Mouse (Mus musculus) naive thymus-derived CD4-positive, alpha-beta T cell, adult 2 months (primary cell): ENCODE results near the gene Nectin4.
A peak's percentile ranks its signal among the peaks of the same experiment; 100 is the strongest.

Experiments
- DNase-seq: peaks from one replicate; pipeline ENCODE4 v3.0.0-alpha.2; 2011; ENCODE audit warnings: low read depth

Gene Nectin4

DNA sequence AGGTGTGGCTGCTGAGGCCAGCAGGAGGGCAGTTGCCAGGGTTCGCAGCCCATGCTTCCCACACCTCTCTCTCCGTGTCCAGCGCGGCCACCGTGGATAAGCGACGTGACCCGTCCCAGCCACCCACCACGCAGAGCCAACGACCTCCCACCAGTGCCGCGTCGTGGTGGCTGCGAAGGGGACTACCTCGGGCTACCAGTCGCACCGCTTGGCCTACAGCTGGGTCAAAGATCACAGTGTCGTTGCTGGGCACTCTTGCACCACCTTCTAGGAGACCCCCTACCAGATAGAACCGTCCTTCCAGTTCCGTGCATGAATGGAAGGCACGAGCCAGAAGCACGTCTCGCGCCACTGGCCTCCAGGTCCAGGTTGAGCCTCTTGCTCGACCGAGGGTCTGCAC is 9.6 kb upstream of the Nectin4 start:
- no peak for DNase-seq

DNA sequence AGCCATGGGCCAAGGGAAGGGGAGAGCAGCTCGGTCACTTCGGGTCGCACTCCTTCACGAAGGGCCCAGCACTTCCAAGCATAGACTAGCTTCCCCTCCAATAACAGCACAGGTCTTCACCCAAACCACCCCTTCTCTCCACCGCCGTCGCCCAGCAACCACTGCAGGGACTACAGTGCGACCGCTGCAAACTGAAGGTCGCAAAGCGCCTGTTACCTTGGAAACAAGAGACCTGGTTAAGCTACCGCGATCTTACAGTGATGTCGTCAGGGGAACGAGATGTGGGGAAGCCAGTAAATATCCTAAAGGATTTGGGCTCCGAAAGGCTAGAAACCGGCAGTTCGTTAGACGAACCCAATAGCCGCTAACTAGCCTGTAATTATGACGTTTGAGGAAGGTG is 9.2 kb upstream of the Nectin4 start, which contains the start of gene Klhdc9:
TSS of gene Klhdc9 (minus strand) at position 143 of the 400 bp plus-strand sequence.
- peak; percentile 91 for DNase-seq

DNA sequence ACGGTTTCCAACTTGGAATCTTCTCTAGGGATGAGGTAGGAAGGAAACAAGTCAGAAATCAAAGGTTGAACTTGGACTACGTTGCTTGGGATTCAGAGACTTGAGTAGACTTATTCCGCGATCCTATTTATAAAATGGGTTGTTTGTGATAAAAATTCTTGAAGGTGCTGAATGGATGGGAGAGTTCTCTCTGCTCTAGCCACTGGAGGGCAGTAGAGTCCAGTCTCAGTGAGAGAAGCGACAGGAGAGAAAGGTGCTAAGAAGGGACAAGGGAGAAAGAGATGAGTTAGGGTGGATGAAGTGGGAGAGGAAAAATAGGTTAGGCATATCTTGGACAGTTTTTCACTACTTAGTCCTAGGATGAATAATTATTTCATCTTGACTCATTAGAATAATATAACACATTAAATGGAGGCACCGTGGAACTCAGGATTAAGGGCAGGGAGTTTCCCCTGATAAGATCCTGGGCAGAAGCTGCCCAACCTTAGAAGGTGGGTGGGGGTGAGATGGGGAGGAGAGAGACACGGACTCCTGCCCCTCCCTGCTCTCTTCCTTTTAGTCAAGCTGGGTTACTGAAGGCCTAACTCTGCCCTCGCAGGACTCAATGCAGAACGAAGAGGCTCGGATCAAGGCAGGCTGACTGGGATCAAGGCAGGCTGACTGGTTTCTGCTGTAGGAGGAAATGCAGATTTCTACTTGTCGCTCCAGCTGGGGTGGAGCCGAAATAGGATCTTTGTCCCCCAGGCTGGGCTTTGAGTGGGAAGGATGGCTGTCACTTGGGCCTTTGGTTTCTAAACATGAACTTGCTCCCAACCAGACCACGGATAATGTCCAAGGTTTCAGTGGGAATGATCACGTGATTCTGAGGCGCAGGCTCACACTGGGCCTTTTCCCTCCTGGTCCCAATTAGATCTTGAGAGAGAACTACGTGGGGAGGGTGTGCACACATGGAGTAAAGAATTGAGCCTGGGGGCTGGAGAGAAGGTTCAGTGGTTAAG is 8.5 kb upstream of the Nectin4 start:
- DNase-seq: peak; percentile 91

DNA sequence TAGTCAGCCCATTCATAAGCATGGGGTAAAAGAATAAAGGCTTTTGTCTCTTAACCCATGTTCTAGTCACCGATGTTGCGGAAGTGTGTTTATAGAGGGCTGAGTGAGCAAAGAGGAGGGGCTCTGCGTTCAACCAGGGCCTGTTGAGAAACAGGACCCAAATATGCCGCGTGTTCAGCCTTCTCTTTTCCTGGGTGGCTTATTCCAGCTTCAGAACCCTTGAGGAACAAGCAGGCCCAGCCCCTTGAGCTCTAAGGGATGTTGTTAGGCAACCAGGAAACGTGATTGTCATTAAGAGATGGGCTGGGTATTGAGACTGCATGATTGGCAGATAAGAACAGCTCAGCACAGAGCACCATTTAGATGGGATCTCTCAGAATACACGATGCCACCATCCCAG is 4.0 kb upstream of the Nectin4 start:
- no peak for DNase-seq

DNA sequence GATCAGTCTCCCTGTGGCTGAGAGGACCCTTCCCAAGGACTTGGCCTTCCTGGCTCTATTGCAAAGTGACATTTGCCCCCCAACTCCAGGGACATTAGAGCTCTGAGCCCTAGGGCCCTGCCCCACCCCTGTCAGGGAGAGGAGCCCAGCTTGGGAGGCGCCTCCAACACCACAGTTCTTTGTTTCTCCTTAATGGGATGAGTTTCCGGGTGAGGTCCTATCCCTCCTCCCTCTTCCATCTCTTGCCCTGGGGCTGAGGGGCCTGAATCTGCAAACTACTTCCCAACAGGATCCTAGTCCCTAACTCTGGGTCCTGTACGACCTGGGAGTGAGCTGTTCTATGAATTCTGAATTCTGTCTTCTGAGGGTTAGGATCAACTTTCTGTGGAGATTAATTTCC is 3.0 kb downstream of the Nectin4 start:
- DNase-seq: no peak

DNA sequence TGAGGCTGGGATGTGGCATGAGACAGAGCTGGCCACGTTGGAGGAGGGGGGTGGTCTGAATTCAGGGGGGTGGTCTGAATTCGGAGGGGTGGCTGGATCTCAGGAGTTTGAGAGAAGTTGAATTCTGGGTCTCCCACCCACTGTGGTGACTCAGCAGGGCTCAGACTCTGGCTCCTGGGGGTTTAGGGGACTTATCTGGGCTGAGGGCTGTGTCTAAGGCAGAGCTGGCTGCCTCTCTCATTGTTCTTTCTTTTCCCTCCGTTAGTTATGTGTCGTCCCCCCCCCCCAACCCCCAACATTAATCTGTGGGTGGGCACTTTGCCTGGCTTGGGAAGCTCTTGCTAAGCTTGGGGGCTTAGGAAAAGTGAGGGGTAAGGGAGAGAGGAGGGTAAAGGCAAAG is 4.0 kb downstream of the Nectin4 start:
- no peak for DNase-seq

DNA sequence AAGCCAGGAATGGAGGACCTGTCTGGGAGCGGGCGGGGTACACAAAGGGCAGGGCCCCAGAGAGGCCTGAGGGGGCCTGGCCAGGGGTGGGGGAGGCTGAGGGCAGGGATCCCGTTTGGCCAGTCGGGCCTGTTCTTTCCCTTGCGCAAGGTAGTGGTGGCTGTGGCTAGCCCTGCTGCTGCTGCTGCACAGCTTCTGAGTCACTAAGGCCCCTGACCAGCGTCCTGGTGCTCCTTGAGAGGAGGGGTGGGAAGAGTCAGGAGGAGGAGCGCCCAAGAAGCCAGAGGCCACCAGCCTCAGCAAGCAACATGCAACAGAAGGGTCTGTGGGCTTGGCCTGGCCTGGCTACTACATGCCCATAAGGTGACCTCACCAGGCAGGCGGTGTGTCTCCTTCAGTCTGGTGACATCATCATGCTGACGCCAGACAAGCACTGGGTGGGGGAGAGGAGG is 5.8 kb downstream of the Nectin4 start:
- DNase-seq: no peak

DNA sequence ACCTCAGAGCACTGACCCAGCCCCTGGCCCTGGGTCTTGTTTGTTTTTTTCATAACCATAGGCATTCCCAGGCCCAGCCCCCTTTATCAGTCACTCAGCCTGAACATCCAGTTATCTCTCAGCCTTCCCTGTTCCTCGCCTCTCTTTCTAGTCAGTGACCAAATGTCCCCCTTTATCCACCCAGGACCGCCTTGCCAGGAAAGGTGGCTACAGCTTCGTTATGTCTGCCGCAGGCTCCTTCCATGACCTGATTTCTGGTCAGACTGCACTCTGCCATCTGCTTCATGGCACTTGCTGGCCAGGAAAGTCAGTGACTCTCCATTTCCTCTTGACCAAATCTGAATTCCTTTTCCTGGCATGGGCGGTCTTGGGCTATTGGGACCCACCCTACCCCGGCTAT is 8.4 kb downstream of the Nectin4 start:
- DNase-seq: no peak

DNA sequence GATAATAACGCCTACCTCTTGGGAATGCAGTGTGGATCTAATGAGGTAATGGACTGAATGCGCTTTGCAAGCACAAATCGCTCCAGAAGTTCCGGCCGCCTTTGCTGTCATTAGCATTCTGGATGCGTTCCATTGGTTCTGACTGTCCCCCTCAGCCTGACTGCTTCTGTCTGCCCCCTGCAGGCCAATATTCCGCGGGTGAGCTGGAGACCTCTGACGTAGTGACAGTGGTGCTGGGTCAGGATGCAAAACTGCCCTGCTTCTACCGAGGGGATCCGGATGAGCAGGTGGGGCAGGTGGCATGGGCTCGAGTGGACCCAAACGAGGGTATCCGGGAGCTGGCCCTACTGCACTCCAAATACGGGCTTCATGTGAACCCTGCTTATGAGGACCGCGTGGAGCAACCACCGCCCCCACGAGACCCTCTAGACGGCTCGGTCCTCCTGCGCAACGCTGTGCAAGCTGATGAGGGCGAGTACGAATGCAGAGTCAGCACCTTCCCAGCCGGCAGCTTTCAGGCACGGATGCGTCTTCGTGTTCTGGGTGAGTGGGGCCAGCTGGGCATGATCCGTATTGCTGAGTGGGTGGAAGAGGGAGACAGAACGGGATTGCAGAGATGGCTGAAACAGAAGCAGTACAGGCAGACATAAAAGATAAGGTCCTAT is 10.2 kb downstream of the Nectin4 start:
- peak; percentile 85 for DNase-seq

DNA sequence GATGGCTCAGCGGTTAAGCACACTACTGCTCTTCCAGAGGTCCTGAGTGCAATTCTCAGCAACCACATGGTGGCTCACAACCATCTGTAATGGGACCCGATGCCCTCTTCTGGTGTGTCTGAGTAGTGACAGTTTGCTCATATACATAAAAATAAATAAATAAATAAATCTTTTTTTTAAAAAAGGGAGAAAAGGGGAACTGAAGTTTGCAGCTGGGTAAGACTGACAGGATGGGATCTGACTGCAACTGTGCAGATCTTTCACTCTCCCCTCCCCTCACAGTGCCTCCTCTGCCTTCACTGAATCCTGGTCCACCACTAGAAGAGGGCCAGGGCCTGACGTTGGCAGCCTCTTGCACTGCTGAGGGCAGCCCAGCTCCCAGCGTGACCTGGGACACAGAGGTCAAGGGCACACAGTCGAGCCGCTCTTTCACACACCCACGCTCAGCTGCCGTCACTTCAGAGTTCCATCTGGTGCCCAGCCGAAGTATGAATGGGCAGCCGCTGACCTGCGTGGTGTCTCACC is 12.3 kb downstream of the Nectin4 start:
- DNase-seq: no peak

DNA sequence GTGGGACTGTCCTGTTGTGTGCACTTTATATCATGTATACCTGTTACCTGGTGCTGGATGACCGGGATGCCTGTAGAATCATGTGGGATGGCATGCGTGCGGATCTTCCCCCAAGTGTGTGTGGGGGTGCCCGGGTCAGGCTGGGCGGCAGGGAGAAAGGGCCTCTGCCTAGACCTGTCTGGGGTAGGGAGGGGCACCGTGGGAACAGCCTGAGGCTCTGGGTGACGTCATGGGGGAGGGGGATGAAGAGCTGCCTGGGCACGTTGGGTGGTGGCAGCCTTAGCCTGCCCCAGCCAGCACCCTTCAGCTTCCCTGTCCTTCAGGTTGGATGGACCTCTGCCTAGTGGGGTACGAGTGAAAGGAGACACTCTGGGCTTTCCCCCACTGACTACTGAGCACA is 14.5 kb downstream of the Nectin4 start:
- DNase-seq: no peak

DNA sequence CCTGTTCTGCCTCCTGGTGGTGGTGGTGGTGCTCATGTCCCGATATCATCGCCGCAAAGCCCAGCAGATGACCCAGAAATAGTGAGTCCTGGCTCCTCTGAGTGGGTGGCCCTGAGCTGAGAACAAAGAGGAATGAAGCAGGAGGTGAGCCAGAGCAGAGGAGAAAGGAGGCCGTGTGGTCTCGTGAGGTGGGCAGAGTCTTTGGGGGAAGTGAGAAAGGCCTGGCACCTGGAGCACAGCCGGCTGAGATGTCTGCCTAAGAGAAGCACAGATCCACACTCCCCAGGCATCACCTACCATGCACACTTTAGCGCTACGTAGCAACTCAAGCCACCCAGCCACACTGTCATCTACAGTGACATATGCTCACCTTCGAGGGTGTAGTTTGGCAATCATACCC is 15.3 kb downstream of the Nectin4 start:
- DNase-seq: no peak

DNA sequence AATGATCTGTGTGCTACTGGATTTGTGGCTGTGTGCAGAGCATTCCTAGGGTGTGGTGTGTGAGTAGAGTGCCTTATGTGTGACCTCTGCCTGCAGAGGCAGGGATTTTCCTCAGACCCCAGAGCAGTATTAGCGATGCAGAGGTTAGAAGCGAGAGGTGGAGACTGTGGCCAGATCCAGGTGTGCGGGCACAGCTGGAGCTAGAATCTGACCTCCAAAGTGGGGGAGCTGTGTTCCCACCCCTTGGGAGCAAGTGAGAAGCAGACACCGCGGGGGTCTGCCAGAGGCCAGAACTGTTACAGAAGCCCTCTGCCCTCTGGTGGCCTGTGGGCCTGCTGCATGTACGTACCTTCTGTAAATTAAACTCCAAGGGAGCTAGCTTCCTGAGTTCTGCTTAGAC is 17.2 kb downstream of the Nectin4 start:
- peak; percentile 68 for DNase-seq

DNA sequence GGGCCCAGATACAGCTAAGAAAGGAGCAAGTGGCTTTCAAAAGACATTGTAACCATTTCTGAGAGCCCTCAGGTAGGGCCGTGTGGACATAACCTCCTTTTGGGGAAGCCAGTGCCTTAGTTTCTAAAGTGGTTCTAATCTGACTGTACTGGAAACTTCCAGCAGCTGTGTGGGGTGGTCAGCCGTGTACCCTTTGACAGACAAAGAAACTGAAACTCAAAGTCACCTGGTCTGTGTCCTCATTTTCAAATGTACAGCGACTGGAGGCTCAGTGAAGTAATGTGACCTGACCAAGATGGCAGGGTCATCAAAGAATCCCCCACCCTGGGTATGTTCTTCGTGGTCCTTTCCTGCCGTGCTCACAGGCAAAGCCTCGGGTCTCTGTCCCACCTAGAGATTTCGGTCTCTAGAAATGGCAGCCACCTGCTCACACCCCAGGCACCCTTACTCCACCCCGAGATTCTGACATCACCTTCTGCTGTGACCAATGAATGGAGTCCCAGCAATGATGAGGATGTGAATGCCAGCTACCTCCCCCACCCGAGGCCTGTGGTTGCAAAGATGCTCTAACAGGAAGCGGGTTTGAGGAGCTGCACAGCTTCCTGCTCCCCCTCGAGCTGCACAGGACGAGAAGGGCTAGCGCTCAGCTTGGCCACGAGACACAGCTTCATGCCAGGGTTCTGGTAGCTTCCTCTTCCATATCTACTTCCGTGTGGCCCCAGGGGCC is 18.6 kb downstream of the Nectin4 start, which contains the start of gene Arhgap30:
TSS of gene Arhgap30 (plus strand) at position 579 of the 727 bp plus-strand sequence.
- peak; percentile 96 for DNase-seq

DNA sequence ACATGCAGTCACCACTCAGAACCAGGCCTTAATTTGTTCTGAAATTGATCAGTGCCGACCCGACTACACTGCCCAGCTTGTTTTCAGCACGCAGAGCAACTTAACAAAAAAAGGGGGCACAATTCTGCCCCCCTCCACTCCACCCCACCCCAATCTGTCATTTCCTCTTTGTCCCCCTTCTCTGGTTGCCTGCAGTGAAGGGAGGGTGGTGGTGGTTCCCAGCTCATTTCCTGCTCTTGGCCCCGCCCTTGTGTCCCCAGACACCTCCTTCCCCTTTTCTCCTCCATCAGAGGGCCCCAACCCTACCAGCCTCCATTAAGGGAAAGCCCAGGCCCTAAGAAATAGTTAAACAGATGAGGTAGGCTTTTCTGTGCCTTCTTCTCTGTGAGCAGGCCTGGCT is 20.2 kb downstream of the Nectin4 start:
- peak; percentile 87 for DNase-seq

DNA sequence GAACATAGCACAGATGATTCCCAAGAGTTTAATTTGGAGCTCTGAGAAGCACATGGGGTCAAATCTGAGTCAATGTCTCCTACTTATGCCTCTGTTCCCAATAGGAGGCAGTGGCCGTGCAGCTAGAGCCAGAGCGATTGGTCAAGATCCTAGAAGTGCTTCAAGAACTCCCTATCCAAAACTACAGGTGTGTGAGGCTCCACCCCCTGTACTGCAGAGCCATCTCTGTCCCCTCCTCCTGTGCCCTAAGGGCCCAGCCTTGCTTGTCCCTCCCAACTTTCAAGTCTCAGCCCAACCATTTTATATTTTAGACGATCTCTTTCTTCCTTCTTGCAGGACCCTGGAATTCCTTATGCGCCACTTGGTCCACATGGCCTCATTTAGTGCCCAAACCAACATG is 31.9 kb downstream of the Nectin4 start:
- no peak for DNase-seq

DNA sequence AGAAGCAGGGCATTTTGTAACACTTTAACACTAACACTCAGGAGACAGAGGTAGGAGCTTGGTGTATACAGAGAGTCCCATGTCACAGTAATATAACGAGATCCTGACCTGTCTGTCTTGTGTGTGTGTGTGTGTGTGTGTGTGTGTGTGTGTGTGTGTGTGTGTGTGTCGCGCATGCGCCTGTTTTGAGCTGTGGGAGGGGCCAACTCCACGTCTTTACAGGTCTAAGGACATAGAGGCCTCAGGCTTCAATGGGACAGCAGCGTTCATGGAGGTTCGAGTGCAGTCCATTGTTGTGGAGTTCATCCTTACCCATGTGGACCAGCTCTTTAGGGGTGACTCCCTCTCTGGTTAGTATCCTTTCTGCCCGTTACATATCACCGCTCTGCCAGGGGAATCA is 33.1 kb downstream of the Nectin4 start:
- no peak for DNase-seq

DNA sequence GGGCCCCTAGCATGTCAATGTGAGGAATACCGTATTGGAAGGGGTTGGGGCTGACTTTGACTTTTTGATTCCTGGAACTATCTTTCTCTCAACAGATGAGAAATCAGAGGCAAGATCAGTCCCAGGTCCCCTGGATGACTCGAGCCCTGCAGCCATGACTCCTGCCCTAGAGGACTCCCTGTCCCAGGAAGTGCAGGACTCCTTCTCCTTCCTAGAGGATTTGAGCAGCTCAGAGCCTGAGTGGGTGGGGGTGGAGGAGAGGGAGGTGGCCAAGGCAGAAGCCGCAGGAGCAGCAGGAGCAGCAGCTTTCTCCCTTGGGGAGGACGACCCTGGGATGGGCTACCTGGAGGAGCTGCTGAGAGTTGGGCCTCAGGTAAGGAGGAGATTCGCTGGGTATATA is 37.4 kb downstream of the Nectin4 start:
- DNase-seq: no peak

DNA sequence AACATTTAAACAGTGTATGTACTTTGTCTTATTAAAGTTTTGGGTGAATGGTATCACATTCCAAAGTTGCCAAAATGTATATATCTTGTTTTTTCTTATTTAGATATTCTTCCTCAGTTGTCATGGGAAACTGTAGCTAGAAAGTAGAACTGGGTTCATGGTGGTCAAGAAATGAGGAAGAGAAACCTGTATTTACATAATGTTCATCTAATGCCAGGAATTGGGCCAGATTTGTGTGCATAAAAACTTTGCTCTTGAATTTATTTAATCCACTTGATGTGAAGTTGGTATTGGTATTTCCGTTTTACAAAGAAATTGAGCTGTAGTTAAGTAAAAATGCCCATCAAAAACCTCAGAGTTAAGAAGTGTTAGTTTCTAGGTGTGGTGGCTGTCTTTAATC is 40.3 kb downstream of the Nectin4 start:
- DNase-seq: no peak

DNA sequence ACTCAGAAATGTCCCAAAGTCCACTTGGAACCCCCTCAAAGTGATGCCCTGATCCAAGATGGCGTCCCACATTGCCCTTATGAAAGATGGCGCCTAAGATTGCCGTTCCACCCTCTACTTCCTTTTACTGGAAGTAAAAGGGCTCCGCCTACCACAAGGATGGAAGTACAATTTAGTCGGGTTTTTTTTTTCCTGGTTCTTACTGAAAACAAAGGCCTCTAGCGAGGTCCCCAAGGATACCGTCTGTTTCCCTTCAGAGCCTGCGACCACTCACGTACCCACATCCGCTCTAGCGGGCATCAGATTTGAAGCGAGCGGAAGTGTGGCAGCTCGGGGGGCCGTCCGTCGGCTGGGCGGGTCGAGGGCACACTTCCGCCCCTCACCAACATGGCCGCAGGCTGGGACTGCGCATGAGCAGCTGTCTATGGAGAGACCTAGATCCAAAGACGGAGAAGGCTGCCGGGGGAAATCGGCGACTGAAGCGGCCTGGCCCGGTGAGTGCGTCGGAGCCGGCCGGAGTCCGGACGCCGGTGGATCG is 41.1 kb downstream of the Nectin4 start, which contains the start of gene Usf1:
TSS of gene Usf1 (plus strand) at position 367 of the 538 bp plus-strand sequence.
- peak; percentile 98 for DNase-seq

DNA sequence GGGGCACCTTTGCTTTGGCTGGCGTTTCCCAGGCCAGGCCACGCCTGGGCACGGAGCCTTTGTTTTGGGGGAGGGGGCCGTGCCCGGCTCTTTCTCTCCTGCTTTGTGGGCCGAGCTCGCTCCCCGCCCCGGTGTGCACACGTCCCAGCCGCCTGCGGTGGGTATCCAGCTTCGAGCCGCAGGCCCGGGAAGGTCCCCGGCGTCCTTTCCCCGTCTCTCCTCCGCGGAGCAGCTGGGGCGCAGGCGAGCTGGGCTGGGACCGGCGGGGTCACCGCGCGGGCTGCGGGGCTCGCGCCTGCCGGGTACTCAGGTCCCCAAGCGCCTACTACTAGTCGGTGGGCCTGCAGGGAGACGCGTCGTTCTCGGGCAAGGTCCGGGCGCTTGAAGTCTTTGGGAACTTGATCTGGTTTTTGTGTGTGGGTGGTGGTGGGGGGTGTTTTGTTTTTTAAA is 41.6 kb downstream of the Nectin4 start:
- DNase-seq: no peak

DNA sequence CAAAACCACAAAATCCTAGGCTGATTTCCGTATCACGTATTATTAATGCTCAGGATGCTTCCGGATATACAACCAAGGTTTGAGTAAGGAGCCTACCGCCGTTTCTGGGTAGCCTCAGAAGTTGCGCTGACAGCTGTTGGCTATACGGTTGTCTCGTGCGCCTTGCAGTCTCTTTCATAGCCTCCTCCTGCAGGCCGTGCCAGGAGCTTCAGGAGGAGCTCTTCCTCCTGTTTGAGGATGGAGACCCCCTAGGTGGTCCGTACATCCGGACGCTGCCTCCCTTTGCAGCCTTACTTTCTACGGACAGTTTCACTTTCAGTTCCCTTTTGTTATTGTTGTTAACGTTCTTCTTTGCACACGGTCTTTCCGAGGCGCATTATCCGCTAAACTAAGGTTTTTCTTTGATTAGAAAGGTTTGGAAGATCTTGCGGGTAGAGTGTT is 42.1 kb downstream of the Nectin4 start:
- peak; percentile 77 for DNase-seq
